Mouse (Mus musculus) lung, adult 2 months (tissue): ENCODE measurements around the gene Carmil3. TPM values are rescaled to one million over a fixed set of nuclear protein-coding genes. Genes with fewer than 3 reads are reported as not detected.
A peak's percentile ranks its signal among the peaks of the same experiment; 100 is the strongest.

Experiments
- DNase-seq: peaks from one replicate; pipeline ENCODE4 v3.0.0; 2022
- H3K4me1 ChIP-seq: fragments of 200-500 bp; 2 replicates; pipeline ENCODE4 v1.6.1; 2011; ENCODE audit warnings: low read length; ENCODE audit not compliant: control insufficient read depth, insufficient read depth
- H3K4me3 ChIP-seq: fragments of 200-500 bp; replicated peaks from 2 replicates; pipeline ENCODE3; 2011; ENCODE audit warnings: low read depth, mild to moderate bottlenecking, control low read depth, low read length; ENCODE audit errors: extremely low read depth
- CTCF ChIP-seq: fragments of 200-500 bp; IDR thresholded peaks from 2 replicates; pipeline ENCODE4 v1.5.1; 2011; ENCODE audit warnings: mild to moderate bottlenecking, low read length, control low read depth; ENCODE audit not compliant: insufficient read depth
- POLR2A ChIP-seq: fragments of 200-500 bp; IDR thresholded peaks from 2 replicates; pipeline ENCODE4 v1.6.1; 2011; ENCODE audit warnings: low read depth, mild to moderate bottlenecking, control low read depth, low read length, borderline replicate concordance; ENCODE audit errors: extremely low read depth
- WGBS: fragments of 180-500 bp; shearing (Covaris S2); methylation state at CpG from one replicate; pipeline ENCODE4 v1.1.7; 2018; 5-methylcytosine and 5-hydroxymethylcytosine counted together
- polyA plus RNA-seq: library from polyadenylated mRNA; depleted of rRNA; stranded (reverse); fragments of >200 nt; gene quantifications from 2 replicates; pipeline ENCODE4 v1.2.3, GENCODE M21; 2012; rRNA removed

Gene Carmil3
- 1.8 and 3.0 TPM in 2 replicates for polyA plus RNA-seq

GRCm38 (mm10) chr14:55490361-55491201 lies at the start of gene Carmil3:
Carmil3 (plus strand) TSS chr14:55490651.
- TF ChIP-seq POLR2A (no peak), CTCF (no peak)
- WGBS = 2% methylated on average over 68 of the region's 68 CpGs
- peak; percentile 48 for DNase-seq

GRCm38 (mm10) chr14:55457693-55458092 lies 32.8 kb upstream of the Carmil3 start:
- 52% methylated on average over 2 of the region's 2 CpGs for whole genome bisulfite sequencing
- no peak for TF ChIP-seq CTCF
- TF ChIP-seq POLR2A = no peak
- Histone ChIP-seq H3K4me1 (no peaks in the 10 kb centered on the region), H3K4me3 (no peak overlapping the region)
- DNase-seq = no peak

More at GRCm38 (mm10) chr14:55490361-55491201, at the start of gene Carmil3:
- Histone ChIP-seq H3K4me1 (no peaks in the 10 kb centered on the region), H3K4me3 (peak within 1 kb of the TSS; percentile 45)

- peak; percentile 42 for DNase-seq
- Histone ChIP-seq H3K4me1 (no peaks in the 10 kb centered on the region), H3K4me3 (no peak overlapping the region)
- WGBS = 18% methylated on average over 10 of the region's 10 CpGs
- peak; percentile 84 for TF ChIP-seq CTCF
- TF ChIP-seq POLR2A = no peak
Measured at GRCm38 (mm10) chr14:55458273-55458672, 32.2 kb upstream of the Carmil3 start.

GRCm38 (mm10) chr14:55458761-55459160 lies 31.7 kb upstream of the Carmil3 start:
- WGBS = 76% methylated on average over 3 of the region's 3 CpGs
- H3K4me1 ChIP-seq = no peaks in the 10 kb centered on the region
- TF ChIP-seq POLR2A (no peak), CTCF (no peak)
- DNase-seq = no peak
- no peak overlapping the region for H3K4me3 ChIP-seq

- no peak for TF ChIP-seq POLR2A
- WGBS = 52% methylated on average over 4 of the region's 4 CpGs
Measured at GRCm38 (mm10) chr14:55459796-55460195, 30.7 kb upstream of the Carmil3 start.

GRCm38 (mm10) chr14:55460297-55460696 lies 30.2 kb upstream of the Carmil3 start:
- DNase-seq = no peak
- H3K4me1 ChIP-seq = no peaks in the 10 kb centered on the region
- 65% methylated on average over 10 of the region's 10 CpGs for WGBS
- TF ChIP-seq POLR2A (no peak), CTCF (no peak)
- no peak overlapping the region for H3K4me3 ChIP-seq

More at GRCm38 (mm10) chr14:55459796-55460195, 30.7 kb upstream of the Carmil3 start:
- DNase-seq = no peak
- H3K4me3 ChIP-seq = no peak overlapping the region
- no peaks in the 10 kb centered on the region for H3K4me1 ChIP-seq

GRCm38 (mm10) chr14:55461757-55462156 lies 28.7 kb upstream of the Carmil3 start:
- WGBS = 28% methylated on average over 4 of the region's 4 CpGs
- Histone ChIP-seq H3K4me3 (no peak overlapping the region), H3K4me1 (no peaks in the 10 kb centered on the region)
- TF ChIP-seq POLR2A (no peak), CTCF (no peak)
- DNase-seq = no peak

GRCm38 (mm10) chr14:55466481-55466880 lies 24.0 kb upstream of the Carmil3 start:
- no peak overlapping the region for H3K4me3 ChIP-seq
- no peaks in the 10 kb centered on the region for H3K4me1 ChIP-seq
- no peak for DNase-seq
- 62% methylated on average over 4 of the region's 4 CpGs for WGBS
- TF ChIP-seq CTCF (no peak), POLR2A (no peak)

GRCm38 (mm10) chr14:55467108-55467507 lies 23.3 kb upstream of the Carmil3 start:
- no peaks in the 10 kb centered on the region for H3K4me1 ChIP-seq
- 70% methylated on average over 7 of the region's 7 CpGs for whole genome bisulfite sequencing
- H3K4me3 ChIP-seq = no peak overlapping the region
- no peak for DNase-seq
- TF ChIP-seq CTCF = no peak
- TF ChIP-seq POLR2A = no peak

- Histone ChIP-seq H3K4me1 (no peaks in the 10 kb centered on the region), H3K4me3 (no peak overlapping the region)
- WGBS = 68% methylated on average over 2 of the region's 2 CpGs
- DNase-seq = no peak
- no peak for TF ChIP-seq CTCF
- TF ChIP-seq POLR2A = no peak
Measured at GRCm38 (mm10) chr14:55468301-55468741, 22.1 kb upstream of the Carmil3 start.
